Mouse (Mus musculus) limb, embryonic 13.5 days (tissue): Measurements from ENCODE around the gene Cherp. TPM values are rescaled to one million over a fixed set of nuclear protein-coding genes. Genes with fewer than 3 reads are reported as not detected.

Source experiments
- ATAC-seq: fragments of 200-750 bp; cut with Nextera tagmentation; 2 replicates; pipeline ENCODE4 v1.8.0; 2017; ENCODE audit warnings: low read depth, moderate number of reproducible peaks, moderate TSS enrichment; ENCODE audit not compliant: low FRiP score
- H3K27ac ChIP-seq: fragments of 300-500 bp; sonication (generic); 2 replicates; pipeline ENCODE4 v1.5.1; 2015; ENCODE audit warnings: inconsistent platforms, mild to moderate bottlenecking, moderate library complexity
- H3K27me3 ChIP-seq: fragments of 300-500 bp; sonication (generic); 2 replicates; pipeline ENCODE4 v1.6.1; 2015; ENCODE audit warnings: mild to moderate bottlenecking, inconsistent platforms
- H3K36me3 ChIP-seq: fragments of 300-500 bp; sonication (generic); 2 replicates; pipeline ENCODE4 v1.6.1; 2015; ENCODE audit warnings: inconsistent platforms, mild to moderate bottlenecking, moderate library complexity
- H3K4me1 ChIP-seq: fragments of 300-500 bp; sonication (generic); 2 replicates; pipeline ENCODE4 v1.6.1; 2015; ENCODE audit warnings: inconsistent platforms
- H3K4me2 ChIP-seq: fragments of 300-500 bp; sonication (generic); replicated peaks from 2 replicates; pipeline ENCODE4 v1.6.1; 2015; ENCODE audit warnings: inconsistent platforms, mild to moderate bottlenecking, moderate library complexity
- H3K4me3 ChIP-seq: fragments of 300-500 bp; sonication (generic); 2 replicates; pipeline ENCODE4 v1.5.1; 2015; ENCODE audit warnings: moderate library complexity, mild to moderate bottlenecking, inconsistent platforms
- H3K9ac ChIP-seq: fragments of 300-500 bp; sonication (generic); 2 replicates; pipeline ENCODE4 v1.6.1; 2015; ENCODE audit warnings: mild to moderate bottlenecking, inconsistent platforms
- H3K9me3 ChIP-seq: fragments of 300-500 bp; sonication (generic); 2 replicates; pipeline ENCODE4 v1.6.1; 2016; ENCODE audit warnings: inconsistent platforms
- WGBS: fragments of 180-500 bp; shearing (Covaris S2); methylation state at CpG from one replicate; pipeline ENCODE4 v1.1.7; 2015; 5-methylcytosine and 5-hydroxymethylcytosine counted together
- microRNA-seq: library from miRNA; unstranded; fragments of <30 nt; microRNA quantifications from one replicate; pipeline ENCODE4, GENCODE M21; 2016
- polyA plus RNA-seq: library from polyadenylated mRNA; unstranded; fragments of >200 nt; fragmentation: Nextera tagmentation; extraction: Ambion mirVana; gene quantifications from 2 replicates; pipeline ENCODE4 v1.2.1, GENCODE M21; 2015

Gene Cherp
- polyA plus RNA-seq, 1 experiment from 2014 or later, result 69.8 TPM

DNA sequence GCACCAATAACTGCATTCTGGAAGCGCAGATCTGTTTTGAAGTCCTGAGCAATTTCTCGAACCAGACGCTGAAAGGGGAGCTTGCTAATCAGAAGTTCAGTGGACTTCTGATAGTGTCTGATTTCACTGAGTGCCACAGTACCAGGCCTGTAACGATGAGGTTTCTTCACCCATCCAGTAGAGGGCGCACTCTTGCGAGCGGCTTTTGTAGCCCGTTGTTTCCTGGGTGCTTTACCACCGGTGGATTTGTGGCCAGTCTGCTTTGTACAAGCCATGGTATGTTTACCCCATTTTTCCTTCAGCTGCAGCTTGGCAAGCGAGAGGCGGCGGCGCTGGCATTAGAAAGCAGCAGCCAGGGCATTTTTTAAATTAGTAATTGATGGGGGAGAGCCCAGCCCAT is 45.4 kb downstream of the Cherp start:
- Histone ChIP-seq H3K36me3 (no peaks in the 10 kb centered on the region), H3K9ac (no peak overlapping the region), H3K4me1 (no peaks in the 10 kb centered on the region), H3K27me3 (no peaks in the 10 kb centered on the region), H3K4me2 (no peak overlapping the region), H3K9me3 (no peaks in the 10 kb centered on the region), H3K4me3 (no peak overlapping the region), H3K27ac (no peak overlapping the region)
- 55% methylated on average over 13 of the region's 13 CpGs for WGBS
- ATAC-seq, result no peak

GRCm38 (mm10) chr8:72422926-72423325 is 52.1 kb downstream of the Cherp start:
- Histone ChIP-seq H3K4me2 (no peak overlapping the region), H3K4me3 (no peak overlapping the region), H3K27me3 (no peaks in the 10 kb centered on the region), H3K4me1 (peaks cover 35% of the 10 kb centered on the region), H3K36me3 (no peaks in the 10 kb centered on the region; the same call in 1 of the 2 replicates), H3K27ac (no peak overlapping the region), H3K9me3 (no peaks in the 10 kb centered on the region), H3K9ac (no peak overlapping the region)
- 54% methylated on average over 1 of the region's 1 CpGs for WGBS
- no peak for ATAC-seq

DNA sequence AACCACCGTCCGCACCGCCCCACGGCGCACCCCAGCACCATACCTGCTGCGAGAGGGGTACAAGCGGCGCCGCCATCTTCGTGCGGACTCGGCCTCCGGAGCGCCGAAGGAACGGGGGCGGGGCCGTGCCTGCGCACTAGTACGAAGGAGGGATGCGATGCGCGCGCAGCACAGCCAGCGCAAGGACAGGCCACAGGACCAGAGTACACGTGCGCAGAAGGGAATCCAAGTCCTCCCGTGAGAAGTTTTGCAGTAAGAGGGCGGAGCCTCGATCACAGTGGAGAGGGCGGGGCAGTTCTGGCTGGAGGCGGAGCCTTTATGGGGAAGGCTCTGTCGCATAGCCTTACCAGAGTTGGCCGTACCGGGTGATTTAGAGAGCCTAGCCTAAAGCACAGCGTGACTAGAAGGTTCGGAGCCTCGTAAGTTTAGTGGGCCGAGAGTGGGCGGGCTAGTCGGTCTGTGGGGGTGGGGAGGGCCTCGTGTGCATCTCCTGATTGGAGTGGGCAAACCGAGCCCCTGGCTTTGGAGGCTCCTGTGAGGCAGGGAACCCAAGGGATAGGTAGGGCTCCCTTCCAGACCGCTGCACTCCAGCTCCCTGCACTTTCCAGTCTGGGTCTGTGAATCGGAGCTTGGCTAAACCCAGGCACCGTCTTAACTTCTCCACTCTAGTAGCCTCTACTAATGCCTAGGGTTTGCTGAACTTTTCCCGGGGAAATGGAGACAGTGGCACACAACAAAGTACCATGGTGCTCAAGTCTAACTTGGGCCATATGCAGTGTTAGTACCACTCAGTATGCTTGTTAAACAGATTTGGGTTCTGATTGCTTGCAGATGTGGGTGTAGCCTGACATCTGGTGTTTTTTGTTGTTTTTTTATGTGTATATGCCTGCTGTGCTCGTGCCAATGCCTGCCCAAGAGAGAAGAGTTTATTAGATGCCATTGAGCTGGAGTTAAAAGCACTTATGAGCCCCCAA is 53.4 kb downstream of the Cherp start, which contains the start of gene Eps15l1:
TSS of gene Eps15l1 (minus strand) at position 99 of the 974 bp plus-strand sequence.
- WGBS, result under 1% methylated on average over 48 of the region's 48 CpGs
- H3K27ac ChIP-seq, result peak within 1 kb of the TSS; percentile 94
- peak within 1 kb of the TSS; percentile 83 for H3K4me3 ChIP-seq

DNA sequence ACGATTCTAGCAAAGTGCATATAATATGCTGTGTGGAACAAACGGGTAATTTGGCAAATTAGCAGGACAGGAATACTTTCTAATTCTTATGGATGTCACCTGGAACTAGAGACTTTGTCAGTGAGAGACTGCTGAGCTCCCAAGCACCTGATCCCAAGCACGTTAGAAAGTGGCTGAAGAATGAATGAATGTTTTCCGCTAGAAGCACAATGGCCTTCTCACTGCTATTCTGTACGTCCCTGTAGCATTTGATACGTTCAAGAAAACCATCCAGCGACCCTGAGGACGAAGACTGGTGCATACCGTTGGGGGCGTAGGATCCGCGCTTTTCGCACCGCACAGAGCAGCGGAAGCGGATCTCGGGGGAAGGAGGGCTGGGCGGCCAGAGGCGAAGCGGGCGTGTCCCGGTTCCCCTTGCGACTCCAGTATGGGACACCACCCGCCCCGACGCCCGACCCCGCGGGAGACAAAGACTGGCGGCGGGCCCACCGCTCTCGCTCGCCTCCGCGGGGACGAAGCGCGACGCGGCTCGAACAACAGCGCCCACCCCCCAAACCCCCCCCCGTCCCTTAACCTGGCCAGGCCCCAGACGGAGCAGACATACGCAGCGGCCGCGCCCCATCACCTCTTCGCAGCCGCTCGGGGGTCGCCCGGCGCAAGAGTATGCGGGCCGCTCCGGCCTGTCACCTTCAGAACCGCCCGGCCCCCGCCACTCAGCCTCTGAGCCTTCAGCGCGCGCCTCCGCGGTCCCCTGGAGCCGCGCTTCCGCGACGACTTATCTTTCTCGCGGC is 54.3 kb downstream of the Cherp start:
- Histone ChIP-seq H3K27me3 (no peaks in the 10 kb centered on the region), H3K4me2 (peak overlapping the region; percentile 85), H3K4me3 (peak overlapping the region; percentile 83), H3K9ac (peak overlapping the region; percentile 88), H3K36me3 (no peaks in the 10 kb centered on the region; the same call in 1 of the 2 replicates), H3K27ac (peak overlapping the region; percentile 77), H3K4me1 (peaks cover 53% of the 10 kb centered on the region), H3K9me3 (no peaks in the 10 kb centered on the region)
- WGBS, result 1% methylated on average over 52 of the region's 73 CpGs
- ATAC-seq, result peak; percentile 54

More for the DNA sequence above, 53.4 kb downstream of the Cherp start, which contains the start of gene Eps15l1:
- Histone ChIP-seq H3K9me3 (no peaks in the 10 kb centered on the region), H3K27me3 (no peaks in the 10 kb centered on the region), H3K4me1 (peaks cover 48% of the 10 kb centered on the region), H3K4me2 (peak within 1 kb of the TSS; percentile 85), H3K36me3 (no peaks in the 10 kb centered on the region; the same call in 1 of the 2 replicates), H3K9ac (peak within 1 kb of the TSS; percentile 88)
- peak; percentile 97 for ATAC-seq

DNA sequence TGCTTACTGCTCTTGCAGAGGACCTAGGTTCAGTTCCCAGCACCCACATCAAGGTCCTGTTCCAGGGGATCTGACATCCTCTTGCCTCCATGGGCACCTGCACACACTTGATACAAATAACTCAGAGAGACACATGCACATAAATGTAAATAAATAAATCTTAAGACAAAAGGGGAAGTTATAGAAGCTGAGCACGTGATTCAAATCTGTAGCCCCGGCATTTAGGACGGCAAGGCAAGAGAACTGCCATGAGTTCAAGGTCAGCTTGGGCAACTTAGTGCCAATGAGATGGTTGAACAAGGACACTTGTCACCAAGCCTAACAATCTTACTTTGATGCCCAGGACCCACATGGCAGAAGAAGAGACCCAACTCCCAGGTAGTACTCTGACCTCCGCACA is 57.0 kb downstream of the Cherp start:
- H3K36me3 ChIP-seq, result peaks cover 9% of the 10 kb centered on the region
- no peaks in the 10 kb centered on the region for H3K9me3 ChIP-seq
- peaks cover 66% of the 10 kb centered on the region for H3K4me1 ChIP-seq
- H3K4me3 ChIP-seq, result no peak overlapping the region
- H3K4me2 ChIP-seq, result no peak overlapping the region
- no peak for ATAC-seq
- 0 out of 2 replicates have a peak overlapping the region, but pooled peaks have one; percentile 26 for H3K9ac ChIP-seq
- WGBS, result 96% methylated on average over 4 of the region's 4 CpGs
- H3K27ac ChIP-seq, result no peak overlapping the region
- H3K27me3 ChIP-seq, result no peaks in the 10 kb centered on the region

GRCm38 (mm10) chr8:72415252-72415651 is 59.8 kb downstream of the Cherp start:
- Histone ChIP-seq H3K9me3 (no peaks in the 10 kb centered on the region), H3K4me3 (no peak overlapping the region), H3K4me1 (peaks cover 55% of the 10 kb centered on the region), H3K27ac (no peak overlapping the region), H3K27me3 (no peaks in the 10 kb centered on the region), H3K4me2 (no peak overlapping the region), H3K9ac (no peak overlapping the region), H3K36me3 (peaks cover 21% of the 10 kb centered on the region)
- ATAC-seq, result no peak
- 72% methylated on average over 2 of the region's 2 CpGs for WGBS

DNA sequence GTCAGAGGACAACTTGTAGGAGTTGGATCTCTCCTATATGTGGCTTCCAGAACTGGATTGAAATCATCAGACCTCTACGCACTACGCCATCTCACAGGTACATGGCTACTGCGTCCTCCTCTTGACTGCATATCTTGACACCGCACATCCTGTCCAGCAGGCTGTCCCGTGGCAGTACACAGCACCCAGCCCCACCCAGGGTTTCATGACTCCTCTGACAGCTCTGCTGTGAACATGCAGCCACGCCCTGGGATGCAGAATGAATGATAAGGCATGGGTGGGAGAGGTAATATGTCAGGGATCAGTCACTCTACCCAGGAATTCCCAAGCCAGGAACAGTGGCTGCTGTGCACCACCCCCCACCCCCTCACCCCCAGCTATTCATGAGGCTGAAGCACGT is 61.2 kb downstream of the Cherp start:
- Histone ChIP-seq H3K9ac (no peak overlapping the region), H3K27ac (no peak overlapping the region), H3K4me1 (peaks cover 41% of the 10 kb centered on the region), H3K4me2 (no peak overlapping the region), H3K27me3 (no peaks in the 10 kb centered on the region), H3K4me3 (no peak overlapping the region), H3K9me3 (no peaks in the 10 kb centered on the region), H3K36me3 (peaks cover 21% of the 10 kb centered on the region)
- WGBS, result 87% methylated on average over 7 of the region's 7 CpGs
- no peak for ATAC-seq

Small RNA genes within 50 kb of the gene (microRNA-seq; reads per million reads assigned to microRNA genes)
- gene Mir7068, result 0.87 reads per million

Other genes starting within 250 kb of the Cherp start
- 127 and 132 TPM in 2 replicates for gene Ap1m1, start 235.2 kb downstream of the Cherp start, polyA plus RNA-seq
- gene Gm10282, start 170.0 kb downstream of the Cherp start, polyA plus RNA-seq, result 31.7 TPM in 2 replicates
- 7.9 and 8.9 TPM in 2 replicates for gene Klf2, start 156.2 kb downstream of the Cherp start, polyA plus RNA-seq
- gene Eps15l1, start 53.8 kb downstream of the Cherp start, polyA plus RNA-seq, result 61.5 and 65.3 TPM in 2 replicates
- 1.4 and 1.5 TPM in 2 replicates for gene Calr3, start 31.4 kb downstream of the Cherp start, polyA plus RNA-seq
- gene 1700030K09Rik, start 31.3 kb downstream of the Cherp start, polyA plus RNA-seq, result 18.1 and 19.2 TPM in 2 replicates
- gene Slc35e1, start 17.4 kb upstream of the Cherp start, polyA plus RNA-seq, result 20.2 and 21.8 TPM in 2 replicates
- gene Med26, start 73.0 kb upstream of the Cherp start, polyA plus RNA-seq, result 19.4 and 19.9 TPM in 2 replicates
- 129 and 130 TPM in 2 replicates for gene Smim7, start 95.9 kb upstream of the Cherp start, polyA plus RNA-seq
- 26.7 and 27.6 TPM in 2 replicates for gene Tmem38a, start 96.8 kb upstream of the Cherp start, polyA plus RNA-seq
- gene Nwd1, start 171.5 kb upstream of the Cherp start, polyA plus RNA-seq, result 0.01 and 0.04 TPM in 2 replicates
- 180 and 195 TPM in 2 replicates for gene Sin3b, start 248.1 kb upstream of the Cherp start, polyA plus RNA-seq